Mouse (Mus musculus): Measurements from ENCODE around the gene Cklf. TPM values are rescaled to one million over a fixed set of nuclear protein-coding genes. Genes with fewer than 3 reads are reported as not detected.
"Not testable (repeated sequence)": the region's sequence is repeated elsewhere in the genome, so short reads cannot be mapped to it uniquely, and the experiment has no call there.

The Cklf gene
- polyA plus RNA-seq, 1 experiment from 2014 or later = 34.4 TPM

DNA sequence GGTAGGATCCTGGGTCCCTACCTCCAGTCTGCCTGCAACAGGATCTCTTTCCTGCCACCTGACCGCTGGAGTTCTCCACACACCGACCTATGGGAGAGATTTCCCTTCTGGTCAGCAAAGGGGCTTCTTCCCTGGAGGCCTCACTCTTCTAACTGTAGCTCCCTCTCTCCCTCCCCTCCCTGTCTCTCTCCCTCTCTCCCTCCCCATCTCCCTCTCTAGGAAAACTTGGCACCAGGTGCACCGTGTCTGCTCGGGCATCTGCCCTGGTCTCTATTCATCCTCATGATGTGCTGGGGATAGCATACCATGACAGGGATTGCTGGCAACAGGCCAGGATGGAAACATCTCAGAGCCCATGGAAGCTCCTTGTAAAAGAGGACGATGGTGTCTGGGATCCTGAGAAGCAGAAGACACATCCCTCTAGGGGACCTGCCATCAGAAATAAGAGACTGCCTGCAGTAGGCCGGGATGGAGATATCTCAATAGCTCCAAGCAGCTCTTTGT lies 18.3 kb downstream of the Cklf start:
- ATAC-seq = no peak
- no peak overlapping the region for H3K4me3 ChIP-seq (replicated peaks)
- H3K4me2 ChIP-seq (replicated peaks) = no peak overlapping the region
- H3K9me3 ChIP-seq = no peaks in the 10 kb centered on the region
- H3K27ac ChIP-seq = no peak overlapping the region
- no peaks in the 10 kb centered on the region for H3K27me3 ChIP-seq
- no peak overlapping the region for H3K9ac ChIP-seq (replicated peaks)
- no peaks in the 10 kb centered on the region for H3K4me1 ChIP-seq (replicated peaks)
- 90% methylated on average over 6 of the region's 6 CpGs for WGBS
- H3K36me3 ChIP-seq = peaks cover 9% of the 10 kb centered on the region

DNA sequence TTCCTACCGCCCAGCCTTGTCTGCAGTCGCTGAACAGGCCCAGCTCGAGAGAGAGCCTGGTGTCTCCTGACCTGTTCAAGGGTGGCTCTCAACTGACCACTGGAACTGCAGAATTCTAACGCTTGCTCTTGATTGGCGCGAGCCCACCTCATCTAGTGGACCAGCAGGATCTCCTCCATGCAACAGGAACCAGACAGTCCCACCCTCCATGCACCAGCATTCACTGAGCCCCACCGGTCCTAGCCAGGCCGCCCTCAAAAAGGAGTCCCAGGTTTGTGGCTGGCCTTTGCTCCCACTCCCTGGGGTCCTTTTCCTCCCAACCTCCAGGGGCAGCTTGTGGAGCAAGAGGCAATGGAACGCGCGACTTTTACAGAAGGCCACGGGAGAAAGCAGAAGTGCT lies 42.4 kb downstream of the Cklf start, which contains the start of gene Cmtm2a:
Cmtm2a (minus strand) TSS at position 101 of the 400 bp plus-strand sequence.
- H3K9ac ChIP-seq (replicated peaks); H3K4me3 ChIP-seq (replicated peaks); H3K27ac ChIP-seq; ATAC-seq; H3K9me3 ChIP-seq; H3K36me3 ChIP-seq; H3K4me2 ChIP-seq (replicated peaks); H3K27me3 ChIP-seq; H3K4me1 ChIP-seq (replicated peaks): not testable (repeated sequence)
- WGBS = 90% methylated on average over 12 of the region's 12 CpGs

DNA sequence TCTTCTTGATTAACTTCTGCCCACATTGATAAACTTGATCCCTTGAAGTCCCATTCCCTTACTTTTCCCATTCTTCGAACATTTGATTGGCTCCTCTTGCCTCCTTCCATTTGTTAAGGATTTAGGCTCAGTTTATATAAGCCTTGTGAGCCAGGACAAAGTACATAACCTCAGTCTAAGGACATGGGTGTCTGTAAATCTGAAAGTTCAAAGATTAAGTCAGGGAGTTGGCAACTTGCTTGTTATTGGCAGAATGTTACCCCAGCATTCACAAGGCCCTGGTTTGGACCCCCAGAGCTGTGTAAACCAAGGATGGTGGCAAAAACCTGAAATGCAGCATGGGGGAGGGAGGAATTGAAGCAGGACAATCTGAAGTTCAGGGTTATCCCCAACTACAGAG lies 43.7 kb downstream of the Cklf start:
- ATAC-seq = no peak
- H3K4me3 ChIP-seq (replicated peaks) = no peak overlapping the region

DNA sequence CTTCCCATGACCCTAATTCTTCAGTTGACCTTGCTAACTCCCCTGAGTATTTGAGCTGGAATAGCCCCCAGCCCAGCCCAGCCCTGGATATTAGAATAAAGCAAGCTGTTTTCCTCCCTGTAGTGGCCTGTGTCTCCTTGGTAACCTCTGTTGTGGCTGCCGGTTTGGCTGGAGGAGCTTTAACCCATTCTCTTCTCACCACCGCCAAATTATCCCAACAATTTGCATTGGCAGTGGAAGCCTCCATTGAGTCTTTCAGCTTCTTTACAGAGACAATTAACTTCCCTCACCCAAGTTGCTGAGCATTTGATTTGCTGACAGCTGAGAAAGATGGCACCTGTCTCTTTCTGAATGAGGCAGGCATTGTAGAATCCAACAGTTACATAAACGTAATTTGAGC lies 50.9 kb downstream of the Cklf start:
- H3K27me3 ChIP-seq; H3K4me3 ChIP-seq (replicated peaks); H3K9me3 ChIP-seq; H3K4me2 ChIP-seq (replicated peaks); H3K9ac ChIP-seq (replicated peaks); H3K36me3 ChIP-seq: not testable (repeated sequence)
- 4% methylated on average over 3 of the region's 3 CpGs for WGBS
- peak; percentile 87 for ATAC-seq
- H3K4me1 ChIP-seq (replicated peaks) = peaks cover 17% of the 10 kb centered on the region
- H3K27ac ChIP-seq = peak overlapping the region; percentile 44; the same call in 1 of the 2 replicates

More for the DNA sequence above, 43.7 kb downstream of the Cklf start:
- no peak overlapping the region for H3K27ac ChIP-seq
- H3K36me3 ChIP-seq = no peaks in the 10 kb centered on the region
- H3K27me3 ChIP-seq = no peaks in the 10 kb centered on the region
- WGBS = 83% methylated on average over 1 of the region's 1 CpGs
- no peaks in the 10 kb centered on the region for H3K9me3 ChIP-seq
- H3K4me1 ChIP-seq (replicated peaks) = no peaks in the 10 kb centered on the region
- H3K9ac ChIP-seq (replicated peaks) = no peak overlapping the region
- H3K4me2 ChIP-seq (replicated peaks) = no peak overlapping the region

DNA sequence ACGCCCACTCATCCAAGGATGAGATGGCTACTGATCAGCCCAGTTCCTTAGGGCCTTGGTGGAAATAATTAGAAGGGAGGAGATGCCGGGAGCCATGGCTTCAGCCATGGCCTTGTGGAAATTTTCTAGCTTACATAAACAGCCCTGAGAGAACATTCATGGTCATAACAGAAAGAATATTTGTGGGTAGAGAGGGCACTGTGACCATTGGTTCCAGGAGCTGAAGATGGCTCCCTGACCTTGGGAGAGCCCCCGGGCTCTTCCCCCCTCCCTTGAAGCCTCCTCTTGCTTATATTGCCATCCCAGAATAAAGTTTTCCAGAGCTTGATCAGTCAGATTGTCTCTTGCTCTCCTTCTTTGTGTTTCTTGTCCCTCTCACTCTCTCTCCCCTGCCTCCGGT lies 51.9 kb downstream of the Cklf start:
- not testable (repeated sequence) for H3K4me3 ChIP-seq (replicated peaks); H3K27ac ChIP-seq; H3K9me3 ChIP-seq; H3K36me3 ChIP-seq; H3K27me3 ChIP-seq; ATAC-seq; H3K4me2 ChIP-seq (replicated peaks); H3K9ac ChIP-seq (replicated peaks)
- peaks cover 17% of the 10 kb centered on the region for H3K4me1 ChIP-seq (replicated peaks)
- WGBS = 81% methylated on average over 4 of the region's 4 CpGs

DNA sequence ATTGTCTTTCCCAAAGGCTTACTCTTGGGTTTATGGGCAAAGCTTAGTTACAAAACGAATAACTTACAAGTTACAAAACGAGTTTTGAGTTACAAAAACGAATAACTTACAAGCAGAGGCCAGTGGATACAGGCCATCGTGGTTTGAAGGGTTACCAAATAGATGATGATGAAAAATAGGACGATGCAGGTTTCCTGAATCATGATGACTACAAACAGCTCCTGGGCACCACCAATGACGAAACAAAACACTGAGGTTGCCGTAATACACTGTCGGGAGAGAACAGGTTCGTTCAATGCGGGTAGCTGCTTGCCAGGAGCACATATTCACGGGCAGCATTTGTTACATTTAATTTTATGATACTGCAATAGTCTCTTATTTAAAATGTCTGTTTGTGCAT lies 54.3 kb downstream of the Cklf start:
- Histone ChIP-seq H3K4me1 (replicated peaks) (peaks cover 17% of the 10 kb centered on the region), H3K4me3 (replicated peaks) (no peak overlapping the region), H3K9me3 (no peaks in the 10 kb centered on the region; the same call in 1 of the 2 replicates), H3K9ac (replicated peaks) (no peak overlapping the region), H3K4me2 (replicated peaks) (no peak overlapping the region), H3K36me3 (no peaks in the 10 kb centered on the region), H3K27me3 (no peaks in the 10 kb centered on the region), H3K27ac (no peak overlapping the region)
- WGBS = 90% methylated on average over 11 of the region's 11 CpGs
- no peak for ATAC-seq

DNA sequence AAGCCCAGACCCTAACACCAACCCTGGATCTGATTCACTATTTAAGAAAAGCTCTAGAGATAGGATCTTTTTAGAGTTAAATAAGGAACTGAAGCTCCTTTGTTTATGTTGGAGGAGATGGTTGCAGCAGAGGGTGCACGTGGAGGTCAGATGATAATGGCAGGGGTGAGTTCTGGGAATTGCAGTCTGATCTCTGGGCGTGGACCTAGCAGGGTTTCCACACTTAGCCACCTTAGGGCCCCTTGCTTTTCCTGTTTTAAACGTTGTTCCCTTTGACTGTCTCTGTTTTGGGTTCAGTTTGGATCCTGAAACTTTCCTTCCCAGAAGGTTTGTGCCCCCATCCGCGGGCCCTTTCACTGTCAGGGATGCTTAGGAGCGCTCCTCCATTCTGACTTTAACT lies 57.7 kb downstream of the Cklf start:
- not testable (repeated sequence) for ATAC-seq; H3K4me2 ChIP-seq (replicated peaks); H3K27me3 ChIP-seq; H3K4me3 ChIP-seq (replicated peaks); H3K9me3 ChIP-seq; H3K36me3 ChIP-seq; H3K4me1 ChIP-seq (replicated peaks); H3K27ac ChIP-seq; H3K9ac ChIP-seq (replicated peaks)
- WGBS = 66% methylated on average over 6 of the region's 6 CpGs

DNA sequence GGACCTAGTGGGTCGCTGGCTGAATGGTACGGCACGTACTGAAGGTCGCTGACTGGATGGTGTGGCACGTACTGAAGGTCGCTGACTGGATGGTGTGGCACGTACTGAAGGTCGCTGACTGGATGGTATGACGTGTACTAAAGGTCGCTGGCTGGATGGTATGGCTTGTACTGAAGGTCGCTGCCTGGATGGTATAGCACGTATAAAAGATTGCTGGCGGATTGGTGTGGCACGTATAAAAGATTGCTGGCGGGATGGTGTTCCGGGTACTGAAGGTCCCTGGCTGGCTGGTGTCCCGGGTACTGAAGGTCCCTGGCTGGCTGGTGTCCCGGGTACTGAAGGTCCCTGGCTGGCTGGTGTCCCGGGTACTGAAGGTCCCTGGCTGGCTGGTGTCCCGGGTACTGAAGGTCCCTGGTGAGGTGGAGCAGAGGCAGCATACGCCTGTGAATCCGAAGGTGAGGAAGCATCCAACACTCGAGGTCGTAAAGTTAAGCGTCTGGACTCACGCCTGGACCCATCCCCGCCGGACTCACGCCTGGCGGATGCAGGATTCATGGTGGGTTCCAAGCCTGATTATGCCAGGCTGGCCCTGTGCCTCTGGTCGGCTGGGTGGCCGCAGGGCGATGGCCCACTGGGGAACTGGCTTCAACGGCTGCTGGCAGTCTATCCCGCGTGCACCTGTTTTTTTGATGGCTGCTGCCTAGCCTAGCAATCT lies 58.9 kb downstream of the Cklf start, which contains the start of the genes Gm45711 and Cmtm1:
Gm45711 (minus strand) TSS at position 641 of the 715 bp plus-strand sequence.
Cmtm1 (minus strand) TSS at position 705 of the 715 bp plus-strand sequence.
- not testable (repeated sequence) for H3K27me3 ChIP-seq; H3K4me2 ChIP-seq (replicated peaks); H3K9ac ChIP-seq (replicated peaks); H3K4me3 ChIP-seq (replicated peaks); H3K4me1 ChIP-seq (replicated peaks); H3K27ac ChIP-seq; H3K36me3 ChIP-seq; ATAC-seq; H3K9me3 ChIP-seq
- WGBS = 86% methylated on average over 36 of the region's 36 CpGs

DNA sequence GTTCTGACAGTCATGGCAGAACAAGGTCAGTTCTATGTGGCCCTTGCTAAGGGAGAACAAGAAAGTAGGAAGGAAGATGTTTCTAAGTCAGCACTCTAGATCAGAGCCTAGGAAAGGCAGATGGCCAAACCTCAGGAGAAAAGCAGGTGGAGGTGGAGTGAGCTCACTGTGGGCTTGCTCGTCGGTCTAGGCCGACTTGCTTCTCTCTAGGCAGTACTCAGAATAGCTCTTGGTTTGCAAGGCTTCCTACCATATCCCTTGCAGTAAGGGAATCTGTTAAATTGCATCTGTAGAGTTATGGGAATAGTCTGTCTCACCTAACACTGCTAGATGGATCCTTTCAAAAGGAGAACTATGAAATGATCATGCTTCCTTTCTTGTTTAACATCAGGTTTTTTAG lies 61.4 kb downstream of the Cklf start:
- H3K36me3 ChIP-seq; H3K27ac ChIP-seq; H3K4me3 ChIP-seq (replicated peaks); H3K4me2 ChIP-seq (replicated peaks); ATAC-seq; H3K9me3 ChIP-seq; H3K9ac ChIP-seq (replicated peaks); H3K27me3 ChIP-seq; H3K4me1 ChIP-seq (replicated peaks): not testable (repeated sequence)
- 83% methylated on average over 3 of the region's 3 CpGs for WGBS

DNA sequence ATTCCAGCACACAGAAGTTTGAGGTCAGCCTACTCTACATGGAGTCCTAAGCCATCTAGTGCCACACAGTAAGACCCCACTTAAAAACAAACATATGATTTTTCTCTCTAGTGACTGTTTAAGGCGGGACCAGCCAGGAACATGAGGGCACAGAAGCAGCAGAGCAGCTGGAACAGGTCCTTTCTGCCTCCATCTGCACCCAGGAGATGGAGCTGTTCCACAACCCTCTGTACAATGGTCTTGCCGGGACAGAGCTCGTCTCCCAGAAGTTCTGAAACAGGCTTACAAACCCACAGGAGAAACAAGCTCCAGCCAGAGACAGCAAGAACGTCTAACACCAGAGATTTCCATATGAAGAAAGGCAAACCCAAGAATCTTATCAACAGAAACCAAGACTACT lies 62.6 kb downstream of the Cklf start:
- no peaks in the 10 kb centered on the region for H3K27me3 ChIP-seq
- no peaks in the 10 kb centered on the region; the same call in 1 of the 2 replicates for H3K9me3 ChIP-seq
- ATAC-seq = no peak
- WGBS = 78% methylated on average over 4 of the region's 4 CpGs
- H3K4me1 ChIP-seq (replicated peaks) = no peaks in the 10 kb centered on the region
- H3K27ac ChIP-seq = no peak overlapping the region
- no peak overlapping the region for H3K4me3 ChIP-seq (replicated peaks)
- no peak overlapping the region for H3K4me2 ChIP-seq (replicated peaks)
- no peak overlapping the region for H3K9ac ChIP-seq (replicated peaks)
- no peaks in the 10 kb centered on the region for H3K36me3 ChIP-seq

All from midbrain, embryonic 13.5 days (tissue).